ENCODE assay signal across 8 mouse cellular contexts in the genomic region with DNA sequence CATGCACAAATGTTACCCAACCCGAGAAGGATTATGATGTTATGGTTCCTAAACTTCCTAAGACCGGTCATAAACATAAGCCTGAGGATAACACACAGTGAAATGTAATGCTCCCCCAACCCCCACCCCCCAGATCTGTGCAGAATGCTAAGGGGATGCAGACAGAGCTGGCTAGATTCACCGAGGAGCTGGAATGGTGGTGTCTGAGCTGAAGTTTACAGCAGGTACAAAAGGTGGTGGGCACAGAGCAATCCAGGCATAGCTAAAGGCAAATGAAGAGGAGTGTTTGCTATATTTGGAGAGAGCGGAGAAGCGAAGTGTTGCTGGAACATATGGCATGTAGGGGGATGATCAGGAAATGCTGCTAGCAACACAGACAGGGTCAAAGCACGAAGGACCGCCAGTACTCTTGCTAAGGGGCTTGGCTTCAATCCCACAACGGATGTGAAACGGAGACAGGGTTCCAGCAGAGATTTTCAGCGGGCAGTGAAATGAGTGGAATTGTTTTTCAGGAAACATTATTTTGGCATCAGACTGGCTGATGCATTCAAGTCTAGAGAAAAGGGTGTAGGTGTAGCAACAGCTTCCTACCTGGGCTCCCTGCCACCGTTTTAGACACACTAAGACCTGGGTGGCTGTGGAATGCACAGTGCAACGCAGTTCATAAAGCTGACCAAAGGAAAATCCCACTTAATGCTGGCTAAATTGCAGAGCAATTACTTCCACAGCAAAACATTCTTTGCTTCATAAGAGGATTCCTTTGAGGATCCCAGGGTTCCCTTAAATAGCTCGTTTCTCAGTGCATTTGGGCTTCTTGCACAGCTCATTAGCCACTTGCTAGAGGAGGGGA.
DNase-seq lines count a peak whose midpoint lies in the region; ATAC-seq and TF ChIP-seq lines count a peak whose summit lies in the region.

No protein-coding gene starts in this region.

- no peak overlapping the region for H3K9ac ChIP-seq in lung, embryonic 16.5 days (ENCODE audit: low read length)
- H3K9ac ChIP-seq in embryonic facial prominence, embryonic 15.5 days = no peak overlapping the region
- H3K9ac ChIP-seq in intestine, postnatal 0 days (ENCODE audit: low read depth, low read length) = no peak overlapping the region

- no peak overlapping the region for H3K27ac ChIP-seq in lung, embryonic 16.5 days (ENCODE audit: low read length)
- H3K27ac ChIP-seq in embryonic facial prominence, embryonic 15.5 days (replicated peaks) = no peak overlapping the region
- H3K27ac ChIP-seq in intestine, postnatal 0 days (ENCODE audit: low read depth, low read length) = no peak overlapping the region

- no peaks in the 10 kb centered on the region for H3K27me3 ChIP-seq in lung, embryonic 16.5 days (ENCODE audit: control insufficient read depth, insufficient read depth, low read depth, low read length)
- no peaks in the 10 kb centered on the region for H3K27me3 ChIP-seq in embryonic facial prominence, embryonic 15.5 days
- H3K27me3 ChIP-seq in intestine, postnatal 0 days (replicated peaks; ENCODE audit: control insufficient read depth, insufficient read depth, low read length) = no peaks in the 10 kb centered on the region

- H3K9me3 ChIP-seq in lung, embryonic 16.5 days (ENCODE audit: control insufficient read depth, low read length) = no peaks in the 10 kb centered on the region
- no peaks in the 10 kb centered on the region for H3K9me3 ChIP-seq in embryonic facial prominence, embryonic 15.5 days (replicated peaks)
- H3K9me3 ChIP-seq in intestine, postnatal 0 days (ENCODE audit: control insufficient read depth) = no peaks in the 10 kb centered on the region

- 42% methylated on average over 13 of the region's 13 CpGs for WGBS in lung, embryonic 16.5 days
- 28% methylated on average over 13 of the region's 13 CpGs for WGBS in embryonic facial prominence, embryonic 15.5 days
- WGBS in intestine, postnatal 0 days = 69% methylated on average over 13 of the region's 13 CpGs

- no peak for DNase-seq in lung, postnatal 25 days (ENCODE audit: low spot score)
- DNase-seq in kidney, postnatal 36 days = peak; percentile 11 to 27
- DNase-seq in lung, postnatal 14 days = peak; percentile 17
- no peak for DNase-seq in natural killer cell, adult 2 months (ENCODE audit: low spot score in 2 of 2)
- DNase-seq in ovary, postnatal 36 days (ENCODE audit: low spot score) = no peak

- ATAC-seq in lung, embryonic 16.5 days (ENCODE audit: low read depth) = peak; percentile 89
- ATAC-seq in embryonic facial prominence, embryonic 15.5 days (ENCODE audit: insufficient number of reproducible peaks, low FRiP score, low TSS enrichment, low read depth) = no peak
- no peak for ATAC-seq in intestine, postnatal 0 days

- H3K4me3 ChIP-seq in lung, embryonic 16.5 days (ENCODE audit: low read length) = no peak overlapping the region
- no peak overlapping the region for H3K4me3 ChIP-seq in embryonic facial prominence, embryonic 15.5 days (replicated peaks)
- no peak overlapping the region for H3K4me3 ChIP-seq in intestine, postnatal 0 days (ENCODE audit: low read depth, low read length)

- H3K36me3 ChIP-seq in lung, embryonic 16.5 days (ENCODE audit: control insufficient read depth, insufficient read depth, low read length) = no peaks in the 10 kb centered on the region
- no peaks in the 10 kb centered on the region for H3K36me3 ChIP-seq in embryonic facial prominence, embryonic 15.5 days
- no peaks in the 10 kb centered on the region for H3K36me3 ChIP-seq in intestine, postnatal 0 days (ENCODE audit: control insufficient read depth, insufficient read depth)

- no peaks in the 10 kb centered on the region for H3K4me1 ChIP-seq in lung, embryonic 16.5 days (replicated peaks; ENCODE audit: control insufficient read depth, insufficient read depth, low read length)
- H3K4me1 ChIP-seq in embryonic facial prominence, embryonic 15.5 days = peaks cover 8% of the 10 kb centered on the region
- H3K4me1 ChIP-seq in intestine, postnatal 0 days (replicated peaks; ENCODE audit: control insufficient read depth, insufficient read depth, low read length) = 0 out of 2 replicates have a peak, but pooled peaks cover 6% of the 10 kb centered on the region

- TF ChIP-seq CTCF in intestine, postnatal 0 days (IDR thresholded peaks at IDR 0.05; ENCODE audit: low read depth) = no peak

- 0 out of 2 replicates have a peak overlapping the region, but pooled peaks have one; percentile 9 for H3K4me2 ChIP-seq in lung, embryonic 16.5 days (ENCODE audit: low read depth, low read length)
- peak overlapping the region; percentile 33 for H3K4me2 ChIP-seq in embryonic facial prominence, embryonic 15.5 days (replicated peaks)
- H3K4me2 ChIP-seq in intestine, postnatal 0 days (replicated peaks; ENCODE audit: low read depth) = no peak overlapping the region

Comparison
In these comparisons a context has a peak if more than half of its experiments do, and no peak if none do; other contexts are left out.
1. DNase-seq: peak in kidney, postnatal 36 days (2 of 2) and lung, postnatal 14 days (single experiment); none in lung, postnatal 25 days (single experiment), natural killer cell, adult 2 months (0 of 2) and ovary, postnatal 36 days (single experiment).